In the genomic region with DNA sequence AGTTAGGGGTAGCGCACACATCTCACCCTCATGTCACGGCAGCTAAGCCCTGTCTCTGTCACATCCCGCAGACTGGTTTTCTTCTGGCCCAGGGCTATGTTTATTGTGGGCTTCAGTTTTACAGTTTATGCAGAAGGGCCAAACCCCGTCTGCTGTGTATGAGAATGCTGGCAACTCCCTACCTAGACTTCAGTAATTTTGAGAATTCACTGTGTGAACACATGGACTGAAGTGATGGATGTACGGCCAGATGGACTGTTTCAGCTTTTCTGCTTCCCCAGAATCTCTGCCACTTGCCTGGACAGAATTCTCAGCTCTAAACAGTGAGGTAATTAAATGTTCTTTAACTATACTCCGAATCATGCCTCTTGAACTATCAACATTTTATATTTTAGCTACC, we compare ENCODE assay signal across 28 mouse cellular contexts.
DNase-seq lines count a peak whose midpoint lies in the region; ATAC-seq and TF ChIP-seq lines count a peak whose summit lies in the region.
"Had no signal": no experiment of that assay in that cellular context is flagged by ENCODE, and none has a peak within 500 bp of the region (broad histone marks: within the 10 kb centered on the region; RNA-seq: fewer than 3 reads in every experiment).

No protein-coding gene starts in this region.

- H3K4me2 ChIP-seq in forebrain, embryonic 16.5 days (ENCODE audit: low read length) = no peak overlapping the region
- no peak overlapping the region for H3K4me2 ChIP-seq in forebrain, embryonic 14.5 days (ENCODE audit: low read length)
- no peak overlapping the region for H3K4me2 ChIP-seq in intestine, embryonic 14.5 days (ENCODE audit: low read length)
- H3K4me2 ChIP-seq in intestine, postnatal 0 days (replicated peaks; ENCODE audit: low read depth) = no peak overlapping the region
- H3K4me2 ChIP-seq: embryonic facial prominence, embryonic 13.5 days; embryonic facial prominence, embryonic 15.5 days; forebrain, embryonic 13.5 days had no signal

- no peak overlapping the region for H3K9ac ChIP-seq in forebrain, embryonic 16.5 days (replicated peaks; ENCODE audit: low read depth, low read length)
- H3K9ac ChIP-seq in forebrain, embryonic 14.5 days (ENCODE audit: low read length) = no peak overlapping the region
- H3K9ac ChIP-seq in intestine, embryonic 14.5 days (ENCODE audit: low read length) = no peak overlapping the region
- H3K9ac ChIP-seq in intestine, postnatal 0 days (ENCODE audit: low read depth, low read length) = no peak overlapping the region
- H3K9ac ChIP-seq: embryonic facial prominence, embryonic 13.5 days; embryonic facial prominence, embryonic 15.5 days; forebrain, embryonic 13.5 days had no signal

- 79% methylated on average over 6 of the region's 6 CpGs for WGBS in forebrain, embryonic 16.5 days
- WGBS in forebrain, embryonic 14.5 days = 87% methylated on average over 6 of the region's 6 CpGs
- WGBS in intestine, embryonic 14.5 days = 57% methylated on average over 6 of the region's 6 CpGs
- 76% methylated on average over 6 of the region's 6 CpGs for WGBS in intestine, postnatal 0 days

- H3K4me3 ChIP-seq in forebrain, embryonic 16.5 days (replicated peaks; ENCODE audit: low read length) = no peak overlapping the region
- H3K4me3 ChIP-seq in forebrain, embryonic 14.5 days (ENCODE audit: low read depth, low read length) = no peak overlapping the region
- H3K4me3 ChIP-seq in intestine, embryonic 14.5 days (ENCODE audit: low read depth, low read length) = no peak overlapping the region
- H3K4me3 ChIP-seq in intestine, postnatal 0 days (ENCODE audit: low read depth, low read length) = no peak overlapping the region
- H3K4me3 ChIP-seq: embryonic facial prominence, embryonic 13.5 days; embryonic facial prominence, embryonic 15.5 days; erythroblast, embryonic 14.5 days; forebrain, embryonic 10.5 days; forebrain, embryonic 13.5 days had no signal

- ATAC-seq in forebrain, embryonic 16.5 days = peak; percentile 57; the same call in 1 of the 2 replicates
- no peak for ATAC-seq in forebrain, embryonic 14.5 days
- ATAC-seq in frontal cortex, adult (ENCODE audit: low TSS enrichment) = peak; percentile 57; the same call in 1 of the 2 replicates
- no peak for ATAC-seq in intestine, embryonic 14.5 days (replicated peaks; ENCODE audit: low FRiP score, low TSS enrichment, low read depth)
- no peak for ATAC-seq in intestine, postnatal 0 days
- ATAC-seq: activated CD4-positive, CD25-positive, alpha-beta regulatory T cell, adult 4 months; CD4-positive, CD25-positive, alpha-beta regulatory T cell, adult 4 months; forebrain, embryonic 13.5 days; Patski had no signal

- no peaks in the 10 kb centered on the region for H3K36me3 ChIP-seq in forebrain, embryonic 16.5 days (ENCODE audit: control insufficient read depth, insufficient read depth)
- no peaks in the 10 kb centered on the region for H3K36me3 ChIP-seq in forebrain, embryonic 14.5 days (ENCODE audit: control insufficient read depth, insufficient read depth, low read length)
- H3K36me3 ChIP-seq in intestine, embryonic 14.5 days (ENCODE audit: control insufficient read depth, insufficient read depth, low read length) = no peaks in the 10 kb centered on the region
- H3K36me3 ChIP-seq in intestine, postnatal 0 days (ENCODE audit: control insufficient read depth, insufficient read depth) = no peaks in the 10 kb centered on the region
- H3K36me3 ChIP-seq: embryonic facial prominence, embryonic 13.5 days; embryonic facial prominence, embryonic 15.5 days; forebrain, embryonic 10.5 days; G1E had no signal

- H3K27me3 ChIP-seq in forebrain, embryonic 16.5 days (replicated peaks; ENCODE audit: control insufficient read depth, insufficient read depth, low read length) = no peaks in the 10 kb centered on the region
- no peaks in the 10 kb centered on the region for H3K27me3 ChIP-seq in forebrain, embryonic 14.5 days (replicated peaks; ENCODE audit: control insufficient read depth, insufficient read depth, low read length)
- no peaks in the 10 kb centered on the region for H3K27me3 ChIP-seq in intestine, embryonic 14.5 days (replicated peaks; ENCODE audit: control insufficient read depth, insufficient read depth, low read length)
- no peaks in the 10 kb centered on the region for H3K27me3 ChIP-seq in intestine, postnatal 0 days (replicated peaks; ENCODE audit: control insufficient read depth, insufficient read depth, low read length)
- H3K27me3 ChIP-seq: CH12.LX; embryonic facial prominence, embryonic 15.5 days; forebrain, embryonic 13.5 days; Patski had no signal

- TF ChIP-seq CTCF in intestine, postnatal 0 days (IDR thresholded peaks at IDR 0.05; ENCODE audit: low read depth) = no peak

- no peak overlapping the region for H3K27ac ChIP-seq in forebrain, embryonic 16.5 days (ENCODE audit: low read length)
- H3K27ac ChIP-seq in forebrain, embryonic 14.5 days (ENCODE audit: low read depth, low read length) = no peak overlapping the region
- peak overlapping the region; percentile 1; the same call in 1 of the 2 replicates for H3K27ac ChIP-seq in intestine, embryonic 14.5 days (ENCODE audit: low read depth)
- H3K27ac ChIP-seq in intestine, postnatal 0 days (ENCODE audit: low read depth, low read length) = no peak overlapping the region
- H3K27ac ChIP-seq: embryonic facial prominence, embryonic 13.5 days; embryonic facial prominence, embryonic 15.5 days; forebrain, embryonic 10.5 days; forebrain, embryonic 13.5 days had no signal

- no peak for DNase-seq in forebrain, embryonic 14.5 days (ENCODE audit: low spot score)
- no peak for DNase-seq in frontal cortex, postnatal 10 days (ENCODE audit: low spot score in 2 of 2)
- no peak for DNase-seq in intestine, embryonic 14.5 days (ENCODE audit: low spot score)
- DNase-seq in brain, adult 2 months (ENCODE audit: low read depth, low spot score) = peak; percentile 16
- DNase-seq in kidney, postnatal 14 days = no peak
- DNase-seq: adrenal gland, postnatal 10 days; adrenal gland, postnatal 25 days; B cell, adult 2 months; cerebellum, adult 11 months; cerebellum, adult 18-20 months; cerebellum, adult 8-10 months; cerebellum, adult 9-11 months; cerebellum, postnatal 14 days; cerebellum, postnatal 36 days; embryo, embryonic 11 days had no signal

- no peaks in the 10 kb centered on the region for H3K4me1 ChIP-seq in forebrain, embryonic 16.5 days (replicated peaks; ENCODE audit: control insufficient read depth, insufficient read depth, low read length)
- H3K4me1 ChIP-seq in forebrain, embryonic 14.5 days (ENCODE audit: control insufficient read depth, insufficient read depth, low read length) = no peaks in the 10 kb centered on the region
- no peaks in the 10 kb centered on the region for H3K4me1 ChIP-seq in intestine, embryonic 14.5 days (replicated peaks; ENCODE audit: control insufficient read depth, insufficient read depth, low read length)
- H3K4me1 ChIP-seq in intestine, postnatal 0 days (replicated peaks; ENCODE audit: control insufficient read depth, insufficient read depth, low read length) = no peaks in the 10 kb centered on the region
- H3K4me1 ChIP-seq: embryonic facial prominence, embryonic 13.5 days; embryonic facial prominence, embryonic 15.5 days; forebrain, embryonic 10.5 days; forebrain, embryonic 13.5 days had no signal

- H3K9me3 ChIP-seq in forebrain, embryonic 16.5 days (ENCODE audit: control insufficient read depth, low read length) = no peaks in the 10 kb centered on the region
- H3K9me3 ChIP-seq in forebrain, embryonic 14.5 days (replicated peaks; ENCODE audit: control insufficient read depth, low read length) = no peaks in the 10 kb centered on the region
- H3K9me3 ChIP-seq in intestine, embryonic 14.5 days (ENCODE audit: control insufficient read depth, low read length) = no peaks in the 10 kb centered on the region
- H3K9me3 ChIP-seq in intestine, postnatal 0 days (ENCODE audit: control insufficient read depth) = no peaks in the 10 kb centered on the region
- H3K9me3 ChIP-seq: embryonic facial prominence, embryonic 13.5 days; embryonic facial prominence, embryonic 15.5 days; forebrain, embryonic 10.5 days; forebrain, embryonic 13.5 days had no signal

Comparison
In these comparisons a context has a peak if more than half of its experiments do, and no peak if none do; other contexts are left out.
1. ATAC-seq: peak in forebrain, embryonic 16.5 days (single experiment) and frontal cortex, adult (single experiment); none in forebrain, embryonic 14.5 days (single experiment), intestine, embryonic 14.5 days (single experiment) and intestine, postnatal 0 days (single experiment).